Mouse (Mus musculus): ENCODE results near the gene Mllt10.

DNA sequence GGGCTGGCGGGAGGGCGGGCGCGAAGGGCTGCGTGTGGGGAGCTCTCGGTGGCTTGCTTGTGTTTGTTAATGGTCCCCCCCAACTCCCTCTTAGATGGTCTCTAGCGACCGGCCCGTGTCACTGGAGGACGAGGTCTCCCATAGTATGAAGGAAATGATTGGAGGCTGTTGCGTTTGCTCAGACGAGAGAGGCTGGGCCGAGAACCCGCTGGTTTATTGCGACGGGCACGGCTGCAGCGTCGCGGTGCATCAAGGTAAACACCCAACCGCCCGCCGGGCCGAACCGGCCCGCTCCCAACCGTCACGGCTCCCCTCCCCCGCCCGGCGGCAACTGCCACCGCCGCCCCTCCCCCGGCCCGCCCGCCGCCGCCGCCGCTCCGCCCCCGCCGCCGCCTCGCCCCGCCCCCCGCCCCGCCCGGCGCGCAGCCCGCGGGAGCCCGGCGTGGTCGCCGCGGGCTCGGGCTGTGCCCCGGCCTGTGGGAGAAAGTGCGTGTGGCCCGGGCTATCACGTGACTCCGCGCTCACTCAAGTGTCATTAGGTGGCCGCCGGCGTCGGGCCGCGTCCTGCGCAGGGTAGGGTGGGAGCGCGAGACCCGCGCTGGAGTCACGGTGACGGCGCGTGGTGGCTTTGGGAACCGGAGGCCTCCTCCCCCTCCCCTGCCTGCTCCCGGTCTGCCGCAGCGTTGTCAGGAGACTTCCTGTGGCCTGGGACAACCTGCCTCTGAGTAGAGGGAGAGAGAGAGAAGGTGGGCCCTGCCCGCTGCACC lies 10.1 kb downstream of the Mllt10 start:
- TF ChIP-seq CTCF (IDR thresholded peaks at IDR 0.05; ENCODE audit: low read depth) (no peak), EP300 (IDR thresholded peaks at IDR 0.05; ENCODE audit: low read depth) (no peak; the same call in 1 of the 2 replicates)

Measured in liver, embryonic 14.5 days (tissue).